Mouse (Mus musculus): ENCODE measurements around the gene Epop.

Gene Epop

DNA sequence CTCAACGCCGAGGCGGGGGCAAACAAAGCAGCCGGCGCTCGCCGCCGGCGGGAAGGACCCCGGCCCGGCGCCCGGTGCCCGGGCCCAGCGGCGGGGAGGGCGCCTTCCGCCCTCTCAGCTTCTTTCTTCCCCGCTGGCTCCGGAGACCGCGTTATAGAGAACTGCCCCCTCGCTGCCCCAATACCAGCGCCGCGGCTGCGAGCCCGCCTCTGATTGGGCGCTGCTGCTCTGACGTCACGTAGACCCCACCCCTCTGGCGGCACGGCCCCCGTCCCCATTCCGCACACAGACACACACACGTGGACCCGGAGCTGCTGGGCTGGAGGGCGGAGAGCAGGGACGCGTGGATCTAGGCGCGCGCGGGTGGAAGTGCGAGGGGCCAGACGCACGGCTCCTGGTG, at the start of gene Epop:
Gene Epop, minus strand, starts transcription at position 127 of the 400 bp plus-strand sequence.
- in situ Hi-C loops (cut with MboI, MseI): loop anchor here (5.0 to 10.0 kb wide), 3 partner anchors 97 to 155 kb away; no protein-coding TSS in a partner anchor

DNA sequence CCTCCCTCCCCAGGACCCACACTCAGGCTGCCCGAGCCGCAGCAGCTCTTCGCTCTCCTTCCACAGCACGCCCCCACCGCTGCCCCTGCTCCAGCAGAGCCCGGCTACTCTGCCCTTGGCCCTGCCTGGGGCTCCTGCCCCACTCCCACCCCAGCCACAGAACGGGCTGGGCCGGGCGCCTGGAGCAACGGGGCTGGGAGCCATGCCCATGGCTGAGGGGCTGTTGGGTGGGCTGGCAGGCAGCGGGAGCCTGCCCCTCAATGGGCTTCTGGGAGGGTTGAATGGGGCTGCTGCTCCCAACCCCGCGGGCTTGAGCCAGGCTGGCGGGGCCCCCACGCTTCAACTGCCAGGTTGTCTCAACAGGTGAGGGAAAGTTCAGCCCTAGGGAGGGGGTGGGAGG, 48.8 kb upstream of the Epop start:
- in situ Hi-C loops (cut with MboI, MseI): no loop called here

DNA sequence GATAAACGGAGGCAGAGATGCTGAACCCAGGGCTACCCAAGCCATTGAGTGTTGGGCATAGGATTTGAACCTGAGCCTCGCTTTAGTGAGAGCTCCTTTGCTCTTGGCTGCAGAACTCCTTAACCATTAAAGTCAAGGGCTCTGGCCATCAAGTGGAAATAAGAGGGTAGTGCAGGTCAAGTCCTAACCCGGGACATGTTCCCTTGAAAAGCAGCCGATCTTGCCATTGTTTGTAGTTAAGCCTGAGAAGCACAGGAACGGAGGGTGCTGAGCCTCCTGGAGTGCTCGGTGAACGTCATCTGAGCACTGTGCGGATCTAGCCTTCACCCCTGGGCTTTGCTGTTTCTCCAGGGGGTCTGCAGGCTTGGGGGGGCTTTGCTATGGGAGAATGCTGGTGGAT, 48.3 kb upstream of the Epop start:
- in situ Hi-C loops (cut with MboI, MseI): no loop called here

DNA sequence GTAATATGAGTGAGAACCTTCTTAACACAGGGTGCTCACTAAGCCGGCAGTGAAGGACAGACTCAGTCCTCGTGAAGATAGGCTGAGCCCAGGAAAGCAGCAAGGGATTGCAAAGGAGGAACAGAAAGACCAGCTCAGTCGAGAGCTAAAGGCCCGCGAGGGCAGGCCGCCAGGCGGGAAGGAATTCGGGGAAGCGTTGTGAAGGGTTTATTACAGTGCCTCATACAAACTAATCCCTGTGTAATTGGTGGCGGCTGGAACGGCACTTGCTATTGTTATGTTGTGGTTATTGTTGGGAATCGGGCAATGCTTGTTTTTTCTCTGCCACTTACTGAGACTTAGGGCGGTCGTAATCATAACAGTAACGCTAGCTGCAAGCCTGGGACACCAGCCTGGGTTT, 47.9 kb upstream of the Epop start:
- in situ Hi-C loops (cut with MboI, MseI): no loop called here

DNA sequence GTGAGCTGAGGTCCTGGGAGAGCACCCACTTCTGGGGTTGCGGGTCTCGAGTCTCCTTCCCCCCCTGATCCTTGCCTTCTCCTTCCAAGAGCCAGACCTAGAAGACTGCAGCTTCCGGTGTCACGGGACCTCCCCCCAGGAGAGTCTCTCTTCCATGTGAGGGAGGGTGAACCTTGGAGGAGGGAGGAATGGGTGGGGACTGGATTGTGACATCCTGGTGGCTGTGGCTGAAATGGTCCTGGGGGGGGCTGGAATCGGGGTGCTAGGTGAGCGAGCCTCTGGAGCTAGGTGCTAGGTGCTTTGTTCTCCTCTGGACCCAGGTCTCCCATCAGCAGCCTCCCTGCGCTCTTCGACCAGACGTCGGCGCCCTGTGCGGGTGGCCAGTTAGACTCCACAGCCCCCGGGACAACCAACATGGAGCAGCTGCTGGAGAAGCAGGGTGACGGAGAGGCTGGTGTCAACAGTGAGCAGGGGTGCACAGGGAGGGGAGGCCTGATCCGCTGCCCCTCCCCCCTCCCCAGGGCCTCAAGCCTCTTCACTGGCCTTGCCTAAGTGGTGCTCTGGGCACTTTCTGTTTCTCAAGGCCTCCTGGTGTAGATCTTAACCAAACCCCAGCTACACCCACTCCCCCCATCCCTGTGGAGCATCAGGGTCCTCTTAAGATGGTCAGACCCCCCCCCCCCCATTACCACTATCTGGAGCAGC, 46.7 kb upstream of the Epop start:
- in situ Hi-C loops (cut with MboI, MseI): no loop called here

DNA sequence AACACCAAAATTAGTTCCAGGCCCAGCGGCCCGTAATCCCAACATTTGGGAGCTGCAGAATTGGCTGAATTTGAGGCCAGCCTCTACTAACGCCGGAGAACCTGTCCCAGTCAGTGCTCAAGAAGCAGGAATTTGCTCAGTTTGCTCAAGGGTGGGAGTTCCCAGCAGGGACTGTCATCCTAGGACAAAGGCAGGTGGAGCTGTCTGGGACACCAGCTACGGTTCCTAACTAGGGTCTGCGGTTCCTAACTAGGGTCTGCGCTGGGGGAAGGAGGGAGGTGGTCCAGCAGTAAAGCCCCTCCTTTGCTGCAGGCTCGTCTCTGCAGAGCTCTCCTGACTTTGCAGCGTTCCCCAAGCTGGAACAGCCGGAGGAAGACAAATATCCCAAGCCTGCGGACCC, 43.6 kb upstream of the Epop start:
- in situ Hi-C loops (cut with MboI, MseI): no loop called here

DNA sequence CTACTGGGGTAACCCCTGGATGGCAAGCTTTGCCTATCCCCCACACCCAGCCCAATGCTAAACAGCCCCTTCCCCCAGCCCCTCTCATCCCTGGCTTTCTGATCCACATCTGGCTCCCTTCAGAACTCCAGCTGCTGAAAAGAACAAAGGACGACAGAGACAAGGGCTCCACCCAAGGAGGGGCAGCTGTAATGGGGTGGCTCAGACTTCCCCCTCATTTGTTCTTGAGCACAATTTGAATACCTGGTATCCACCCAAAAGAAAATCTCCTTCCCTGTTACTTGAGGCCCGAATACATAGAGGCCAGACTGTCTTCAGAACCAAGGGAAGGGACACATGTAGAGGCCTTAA, 41.6 kb upstream of the Epop start:
- in situ Hi-C loops (cut with MboI, MseI): no loop called here

DNA sequence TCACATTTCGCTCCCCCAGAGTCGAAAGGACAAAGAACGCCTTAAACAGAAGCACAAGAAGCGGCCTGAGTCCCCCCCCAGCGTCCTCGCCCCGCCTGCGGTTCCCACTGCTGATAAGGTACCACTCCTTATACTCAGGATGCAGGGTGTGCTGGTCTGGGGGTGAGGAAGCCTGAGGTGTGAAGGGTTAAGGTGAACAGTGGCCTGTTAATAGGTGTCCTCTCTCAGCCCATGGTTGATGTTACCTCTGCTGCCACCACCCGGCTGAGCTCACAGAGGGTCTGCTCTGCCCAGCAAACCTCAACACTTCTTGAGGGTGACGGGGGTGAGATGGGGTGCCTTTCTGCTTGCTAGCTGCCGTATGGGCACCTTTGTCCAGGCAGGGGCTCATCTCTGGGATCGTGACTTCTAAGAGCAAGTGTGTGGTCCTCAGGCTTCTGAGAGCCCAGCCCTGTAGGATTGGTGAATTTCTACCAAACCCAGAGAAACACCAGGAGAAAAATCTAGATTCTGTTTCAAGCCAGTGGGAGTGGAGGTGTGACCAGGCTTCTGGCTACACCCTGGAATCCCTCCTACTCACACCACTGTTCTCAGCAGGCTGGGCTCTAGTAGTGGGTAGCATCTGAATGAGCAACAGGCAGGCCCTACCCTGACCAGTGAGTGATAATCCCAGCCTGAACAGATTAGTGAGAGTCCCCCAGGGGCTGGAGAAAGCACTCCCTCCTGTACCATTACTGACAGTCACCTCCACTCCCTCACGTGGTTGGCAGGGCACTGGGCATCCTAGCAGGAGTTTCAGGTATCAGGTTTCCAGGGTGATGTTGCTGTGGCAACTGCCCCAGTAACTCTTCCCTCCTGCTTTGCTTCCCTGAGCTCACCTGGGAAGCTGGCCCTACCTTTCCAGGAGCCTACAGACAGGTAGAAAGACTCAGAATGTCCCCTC, 41.0 kb upstream of the Epop start:
- in situ Hi-C loops (cut with MboI, MseI): no loop called here

DNA sequence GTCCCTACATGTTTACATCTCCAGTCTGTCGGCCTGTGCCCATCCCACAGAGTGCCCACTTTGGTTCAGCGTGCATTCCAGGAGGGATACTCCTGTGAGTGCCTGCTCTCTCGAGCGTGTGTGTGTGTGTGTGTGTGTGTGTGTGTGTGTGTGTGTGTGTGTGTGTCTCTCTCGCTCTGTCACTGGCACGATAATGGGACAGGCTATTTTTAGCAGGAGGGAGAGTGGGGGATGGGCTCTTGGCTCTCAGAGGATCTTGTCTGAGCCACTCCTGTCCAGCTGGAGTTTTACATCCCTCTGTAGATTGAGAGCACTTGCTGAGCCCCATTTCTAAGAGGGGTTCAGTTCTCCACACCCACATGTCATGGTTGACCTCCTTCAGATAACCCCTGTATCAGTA, 40.3 kb upstream of the Epop start:
- in situ Hi-C loops (cut with MboI, MseI): no loop called here

DNA sequence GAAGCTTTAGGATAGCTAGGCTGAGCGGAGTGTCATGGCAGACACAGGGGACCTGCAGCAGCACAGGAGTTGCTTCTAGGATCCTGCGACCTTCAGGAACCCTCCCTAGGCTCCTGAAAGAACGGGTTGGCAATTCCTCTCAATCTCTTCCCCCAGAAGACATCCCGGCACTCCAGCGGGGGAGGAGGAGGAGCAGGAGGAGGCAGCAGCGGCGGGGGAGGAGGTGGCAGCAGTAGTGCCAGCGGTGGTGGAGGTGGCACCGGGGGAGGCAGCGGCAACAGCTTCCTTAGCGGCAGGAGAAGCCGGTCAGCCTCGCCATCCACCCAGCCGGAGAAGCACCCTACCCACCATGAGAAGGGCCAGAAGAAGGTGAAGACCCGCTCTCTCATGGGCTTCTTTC, 39.8 kb upstream of the Epop start:
- in situ Hi-C loops (cut with MboI, MseI): no loop called here

DNA sequence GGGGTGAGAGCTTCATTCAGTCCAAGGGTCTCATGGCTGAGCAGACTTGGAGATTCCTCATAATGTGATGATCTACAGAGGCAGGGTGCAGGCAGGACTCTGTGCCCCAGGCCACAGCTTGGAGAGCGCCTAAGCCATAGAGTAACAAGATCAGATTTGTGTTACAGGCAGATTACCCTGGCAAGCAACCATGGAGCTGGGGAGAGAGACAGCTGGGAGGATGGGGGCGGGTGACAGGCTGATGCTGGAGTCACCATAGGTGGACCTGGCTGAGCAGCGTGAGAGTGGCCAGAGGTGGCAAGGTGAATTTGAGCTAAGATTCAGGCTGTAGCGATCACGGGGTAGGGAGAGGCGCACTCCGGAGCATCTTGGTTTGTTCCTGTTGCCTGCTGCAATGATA, 38.7 kb upstream of the Epop start:
- in situ Hi-C loops (cut with MboI, MseI): no loop called here

DNA sequence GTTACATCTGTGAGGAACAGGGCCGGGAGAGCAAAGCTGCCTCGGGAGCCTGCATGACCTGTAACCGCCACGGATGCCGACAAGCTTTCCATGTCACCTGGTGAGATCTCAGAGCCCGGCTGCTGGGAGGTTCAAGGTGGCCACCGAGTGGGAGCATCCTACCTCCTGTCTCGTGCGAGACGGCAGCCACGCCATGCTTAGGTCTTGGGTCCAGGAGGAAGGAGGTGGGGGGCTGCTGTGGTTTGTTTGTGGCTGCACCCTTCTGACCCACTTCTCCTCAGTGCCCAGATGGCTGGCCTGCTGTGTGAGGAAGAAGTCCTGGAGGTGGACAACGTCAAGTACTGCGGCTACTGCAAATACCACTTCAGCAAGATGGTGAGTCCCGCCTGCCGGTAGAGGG, 37.3 kb upstream of the Epop start:
- in situ Hi-C loops (cut with MboI, MseI): no loop called here

DNA sequence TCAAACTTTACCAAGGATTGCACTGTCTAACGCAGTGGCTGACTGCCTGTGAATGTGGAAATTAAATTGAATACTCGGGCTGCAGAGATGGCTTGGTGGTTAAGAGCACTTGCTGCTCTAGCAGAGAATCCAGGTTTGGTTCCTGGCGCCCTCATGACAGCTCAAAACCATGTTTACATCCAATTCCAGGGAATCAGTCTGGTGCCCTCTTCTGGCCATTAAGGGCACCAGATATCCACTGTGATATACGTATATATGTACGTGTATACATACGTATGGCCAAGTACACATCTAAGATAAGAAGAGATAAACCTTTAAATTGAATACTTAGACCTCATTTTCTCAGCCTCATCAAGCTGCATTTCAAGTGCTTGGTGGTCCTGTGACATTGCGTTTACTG, 36.7 kb upstream of the Epop start:
- in situ Hi-C loops (cut with MboI, MseI): no loop called here

DNA sequence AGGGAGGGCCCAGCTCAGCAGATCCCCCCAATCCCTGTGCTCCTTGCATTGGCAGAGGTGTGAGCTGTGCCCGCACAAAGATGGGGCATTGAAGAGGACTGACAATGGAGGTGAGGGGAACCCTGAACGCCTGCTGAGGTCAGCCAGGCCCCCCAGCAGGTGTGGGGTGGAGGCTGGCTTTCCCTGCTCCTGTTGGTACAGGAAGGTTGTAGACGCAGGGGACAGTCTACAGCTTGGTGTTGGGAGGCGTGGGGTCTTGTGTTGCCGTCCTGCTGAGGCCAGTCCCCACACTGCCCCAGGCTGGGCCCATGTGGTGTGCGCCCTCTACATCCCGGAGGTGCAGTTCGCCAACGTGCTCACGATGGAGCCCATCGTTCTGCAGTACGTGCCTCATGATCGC, 35.9 kb upstream of the Epop start:
- in situ Hi-C loops (cut with MboI, MseI): no loop called here

DNA sequence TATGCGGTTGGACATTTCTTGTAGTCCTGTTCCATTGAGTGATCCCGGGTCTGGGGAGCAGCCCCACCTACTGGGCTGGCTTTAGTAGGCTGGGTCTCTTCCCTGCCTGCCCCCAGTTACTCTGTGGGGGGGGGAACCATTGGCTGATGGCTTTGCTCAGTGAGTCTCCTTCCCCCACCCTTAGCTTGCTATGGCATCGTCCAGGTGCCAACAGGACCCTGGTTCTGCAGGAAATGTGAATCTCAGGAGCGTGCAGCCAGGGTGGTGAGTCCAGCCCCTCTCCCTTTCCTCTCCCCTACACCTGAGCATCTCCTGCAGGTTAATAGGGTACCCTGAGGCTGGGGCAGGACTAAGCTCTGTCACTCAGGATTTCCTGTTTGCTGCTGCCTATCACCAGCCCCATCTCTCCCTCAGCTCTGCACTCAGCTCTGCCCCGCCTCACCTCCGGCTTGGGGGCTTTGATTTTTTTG, 35.3 kb upstream of the Epop start:
- in situ Hi-C loops (cut with MboI, MseI): no loop called here

DNA sequence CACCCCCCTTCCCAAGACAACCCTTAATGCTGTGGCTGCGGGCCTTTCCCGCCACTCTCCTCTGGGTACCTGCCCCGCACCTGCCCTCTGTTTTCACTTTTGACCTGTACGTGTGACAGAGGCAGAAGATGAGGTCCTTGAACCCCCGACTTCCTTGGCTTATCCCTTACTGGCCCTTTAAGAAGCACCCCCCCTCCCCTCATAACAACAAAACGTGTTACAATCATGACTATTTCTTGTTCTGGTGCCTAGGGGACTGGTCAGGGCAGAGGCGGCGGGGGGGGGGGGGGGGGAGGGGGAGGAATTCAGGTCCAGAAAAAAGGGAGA, 34.8 kb upstream of the Epop start:
- in situ Hi-C loops (cut with MboI, MseI): no loop called here

DNA sequence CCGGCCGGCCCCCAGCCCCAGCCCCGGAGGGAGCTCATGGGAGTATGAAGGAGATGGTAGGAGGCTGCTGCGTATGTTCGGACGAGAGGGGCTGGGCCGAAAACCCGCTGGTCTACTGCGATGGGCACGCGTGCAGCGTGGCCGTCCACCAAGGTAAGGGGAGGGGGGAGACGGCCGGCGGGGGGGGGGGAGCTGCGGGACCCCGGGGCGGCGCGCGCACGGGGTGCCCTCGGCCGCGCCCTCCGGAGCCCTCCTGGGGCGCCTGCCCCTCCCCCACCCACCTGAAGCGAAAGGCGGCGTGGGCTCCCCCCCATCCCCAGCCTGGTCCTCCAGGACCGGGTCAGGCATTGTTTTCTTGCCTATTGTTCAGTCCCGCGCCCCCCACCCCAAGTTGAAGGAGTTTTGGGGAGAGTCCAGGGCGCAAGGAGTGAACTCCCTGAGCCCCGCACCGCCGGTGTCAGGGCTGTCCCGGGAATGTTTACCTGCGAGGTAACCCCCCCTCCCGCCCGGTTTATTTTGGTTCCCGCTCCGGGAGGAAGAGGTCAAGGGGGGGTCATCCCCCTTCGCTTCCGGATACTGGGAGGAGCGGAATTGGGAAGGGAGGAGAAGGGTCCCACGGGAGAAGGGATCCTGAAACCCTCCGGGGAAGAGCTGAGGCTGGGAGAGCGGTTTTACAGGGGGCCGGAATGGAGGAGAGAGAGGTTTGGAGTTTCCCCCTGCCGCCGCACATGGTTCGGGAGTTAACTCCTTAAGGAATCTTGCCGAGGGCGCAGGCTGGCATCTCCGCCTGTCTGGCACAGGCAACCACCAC, 34.2 kb upstream of the Epop start:
- in situ Hi-C loops (cut with MboI, MseI): no loop called here

DNA sequence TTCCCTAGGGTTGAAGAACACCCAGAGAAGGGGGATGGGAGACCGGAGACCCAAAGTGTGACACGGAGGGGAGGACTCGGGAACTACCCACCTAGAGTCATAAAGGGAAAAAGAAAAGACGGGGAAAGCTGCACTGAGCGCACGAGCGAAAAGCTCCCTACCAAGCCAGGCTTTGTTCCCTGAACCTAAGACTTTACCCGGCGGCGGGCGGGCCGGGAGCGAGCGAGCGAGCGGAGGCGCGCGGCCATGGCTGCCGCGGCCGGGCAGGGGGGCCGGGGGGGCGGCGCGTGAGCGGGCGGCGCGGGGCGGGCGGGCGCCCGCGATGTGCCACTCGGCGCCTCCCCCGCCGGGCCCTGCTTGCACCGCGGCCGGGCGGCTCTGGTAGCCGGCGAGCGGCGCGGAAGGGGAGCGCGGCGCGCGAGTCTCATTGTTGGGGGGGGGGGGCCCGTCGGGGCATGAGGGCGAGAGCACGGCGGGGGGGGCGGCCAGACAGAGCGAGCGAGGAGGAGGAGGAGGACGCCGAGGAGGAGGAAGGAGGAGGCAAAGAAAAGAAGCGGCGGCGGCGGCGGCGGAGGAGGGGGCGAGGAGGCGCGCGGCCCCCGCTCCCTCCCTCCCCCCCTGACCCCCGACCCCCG, 33.5 kb upstream of the Epop start, which contains the start of gene Mllt6:
Gene Mllt6, plus strand, starts transcription at position 522 of the 635 bp plus-strand sequence.
- in situ Hi-C loops (cut with MboI, MseI): no loop called here

DNA sequence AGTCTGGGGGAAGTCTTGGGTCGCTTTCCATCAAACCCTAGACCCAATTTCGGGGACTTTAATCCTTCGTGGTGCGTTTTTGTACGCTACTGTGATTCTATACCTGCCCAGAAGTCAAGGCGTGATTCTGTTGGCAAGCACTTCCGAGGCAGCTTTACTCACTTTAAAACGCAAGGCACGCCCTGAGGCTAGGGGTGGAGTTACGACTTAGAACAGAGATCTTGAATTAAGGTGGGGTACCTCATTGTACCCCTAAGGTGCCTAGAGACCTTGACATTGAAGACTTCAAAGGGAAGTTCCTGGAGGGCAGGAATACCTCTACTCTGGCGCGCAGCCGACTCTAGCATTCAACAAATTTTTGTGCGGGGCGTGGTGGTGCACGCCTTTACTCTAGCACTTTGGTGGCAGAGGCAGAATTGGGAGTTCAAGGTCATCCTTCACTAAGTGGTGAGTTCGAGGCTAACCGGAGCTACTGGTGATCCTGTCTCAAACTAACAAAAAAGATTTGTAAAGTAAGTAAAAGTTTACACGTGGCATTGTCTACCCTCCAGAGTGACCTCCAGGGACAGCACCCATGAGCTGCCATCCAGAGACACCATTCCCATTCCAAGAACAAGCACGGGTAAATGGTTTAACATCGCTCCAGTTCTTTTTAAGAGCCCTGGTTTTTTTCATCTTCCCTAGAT, 32.8 kb upstream of the Epop start:
- in situ Hi-C loops (cut with MboI, MseI): no loop called here

DNA sequence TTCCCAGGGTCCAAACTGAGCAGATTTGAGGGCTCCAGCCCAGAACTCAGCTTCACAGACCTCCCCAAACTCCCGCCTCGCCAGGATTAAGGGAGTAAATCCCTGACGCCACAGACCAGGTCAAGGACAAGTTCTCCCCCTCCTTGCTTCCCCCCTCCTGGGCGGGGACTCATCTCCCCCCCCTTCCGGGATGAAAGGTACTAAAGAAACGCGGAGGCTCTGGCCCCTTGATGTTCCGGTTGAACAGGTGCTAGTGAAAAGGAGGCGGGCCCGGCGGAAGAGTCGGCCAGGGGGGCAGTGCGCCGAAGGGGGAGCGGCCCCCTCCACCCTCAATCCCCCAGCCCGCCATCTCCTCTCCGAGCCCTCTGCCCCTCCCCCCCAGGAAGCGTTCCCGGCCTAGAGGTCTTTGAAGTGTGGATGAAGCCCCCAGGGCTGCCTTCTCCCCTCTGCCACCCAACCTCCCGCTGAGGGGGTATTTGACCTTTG, 32.2 kb upstream of the Epop start:
- in situ Hi-C loops (cut with MboI, MseI): no loop called here
